Mouse (Mus musculus) forebrain, embryonic 11.5 days (tissue): ENCODE measurements around the gene Troap. TPM values are rescaled to one million over a fixed set of nuclear protein-coding genes. Genes with fewer than 3 reads are reported as not detected.

Experiments used
- ATAC-seq: fragments of 200-750 bp; cut with Nextera tagmentation; replicated peaks from 2 replicates; pipeline ENCODE4 v1.8.0; 2017; ENCODE audit warnings: moderate TSS enrichment; ENCODE audit not compliant: low FRiP score
- DNase-seq: peaks from one replicate; pipeline ENCODE4 v3.0.0-alpha.2; 2017; ENCODE audit warnings: low spot score
- H3K27ac ChIP-seq: fragments of 300-500 bp; sonication (generic); 2 replicates; pipeline ENCODE4 v1.5.1; 2014; ENCODE audit warnings: low read depth, low read length
- H3K27me3 ChIP-seq: fragments of 300-500 bp; sonication (generic); 2 replicates; pipeline ENCODE4 v1.6.1; 2014; ENCODE audit warnings: mild to moderate bottlenecking, low read length, mixed read lengths; ENCODE audit not compliant: control insufficient read depth, insufficient read depth
- H3K36me3 ChIP-seq: fragments of 300-500 bp; sonication (generic); 2 replicates; pipeline ENCODE4 v1.6.1; 2014; ENCODE audit warnings: mild to moderate bottlenecking, low read length, moderate library complexity, mixed read lengths; ENCODE audit not compliant: control insufficient read depth, insufficient read depth
- H3K4me1 ChIP-seq: fragments of 300-500 bp; sonication (generic); replicated peaks from 2 replicates; pipeline ENCODE4 v1.6.1; 2014; ENCODE audit warnings: low read length, mixed read lengths; ENCODE audit not compliant: control insufficient read depth, insufficient read depth
- H3K4me2 ChIP-seq: fragments of 300-500 bp; sonication (generic); 2 replicates; pipeline ENCODE4 v1.6.1; 2014; ENCODE audit warnings: low read depth, mild to moderate bottlenecking, low read length, moderate library complexity, mixed read lengths; ENCODE audit not compliant: severe bottlenecking
- H3K4me3 ChIP-seq: fragments of 300-500 bp; sonication (generic); 2 replicates; pipeline ENCODE4 v1.5.1; 2014; ENCODE audit warnings: low read depth, low read length
- H3K9ac ChIP-seq: fragments of 300-500 bp; sonication (generic); 2 replicates; pipeline ENCODE4 v1.6.1; 2014; ENCODE audit warnings: low read length
- H3K9me3 ChIP-seq: fragments of 300-500 bp; sonication (generic); 2 replicates; pipeline ENCODE4 v1.6.1; 2016; ENCODE audit warnings: low read length, mixed read lengths; ENCODE audit not compliant: control insufficient read depth
- WGBS: fragments of 180-500 bp; shearing (Covaris S2); extraction: QIAGEN DNeasy Blood & Tissue Kit; methylation state at CpG from one replicate; pipeline ENCODE4 v1.1.7; 2014; 5-methylcytosine and 5-hydroxymethylcytosine counted together
- polyA plus RNA-seq: library from polyadenylated mRNA; unstranded; fragments of >200 nt; fragmentation: Nextera tagmentation; extraction: Ambion mirVana; gene quantifications from 2 replicates; pipeline ENCODE4 v1.2.1, GENCODE M21; 2014

The Troap gene
- polyA plus RNA-seq, 1 experiment from 2014 or later = 40.2 TPM

- Histone ChIP-seq H3K4me1 (no peaks in the 10 kb centered on the region; the same call in 1 of the 2 replicates), H3K4me2 (no peak overlapping the region), H3K4me3 (no peak overlapping the region), H3K9ac (no peak overlapping the region), H3K36me3 (no peaks in the 10 kb centered on the region), H3K9me3 (no peaks in the 10 kb centered on the region), H3K27ac (no peak overlapping the region), H3K27me3 (no peaks in the 10 kb centered on the region)
- no peak for ATAC-seq
- DNase-seq = no peak
- WGBS = 90% methylated on average over 2 of the region's 2 CpGs
These were observed 48.3 kb downstream of the Troap start for GRCm38 (mm10) chr15:99122642-99123041.

- Histone ChIP-seq H3K4me1 (peaks cover 10% of the 10 kb centered on the region), H3K4me3 (peak within 1 kb of the TSS; percentile 70), H3K9me3 (no peaks in the 10 kb centered on the region), H3K27me3 (no peaks in the 10 kb centered on the region), H3K9ac (peak within 1 kb of the TSS; percentile 74), H3K27ac (peak within 1 kb of the TSS; percentile 90), H3K36me3 (no peaks in the 10 kb centered on the region), H3K4me2 (peak within 1 kb of the TSS; percentile 84)
- ATAC-seq (no peak), DNase-seq (no peak)
- WGBS = 1% methylated on average over 12 of the region's 12 CpGs
These were observed 51.3 kb downstream of the Troap start, which contains the start of gene Spats2 for GRCm38 (mm10) chr15:99125711-99126080. Gene Spats2, plus strand, starts transcription at chr15:99125916.

- Histone ChIP-seq H3K9me3 (no peaks in the 10 kb centered on the region), H3K9ac (peak overlapping the region; percentile 74), H3K4me3 (peak overlapping the region; percentile 70), H3K36me3 (no peaks in the 10 kb centered on the region), H3K27ac (peak overlapping the region; percentile 90), H3K4me1 (peaks cover 10% of the 10 kb centered on the region), H3K27me3 (no peaks in the 10 kb centered on the region), H3K4me2 (peak overlapping the region; percentile 84)
- peak; percentile 96 for DNase-seq
- WGBS = under 1% methylated on average over 115 of the region's 115 CpGs
- peak; percentile 87 for ATAC-seq
These were observed 51.9 kb downstream of the Troap start for GRCm38 (mm10) chr15:99126081-99126815.

- Histone ChIP-seq H3K9me3 (no peaks in the 10 kb centered on the region), H3K27ac (peak overlapping the region; percentile 90), H3K9ac (peak overlapping the region; percentile 74), H3K4me3 (peak overlapping the region; percentile 70), H3K36me3 (no peaks in the 10 kb centered on the region), H3K4me2 (peak overlapping the region; percentile 84), H3K4me1 (peaks cover 10% of the 10 kb centered on the region), H3K27me3 (no peaks in the 10 kb centered on the region)
- peak; percentile 47 for ATAC-seq
- under 1% methylated on average over 34 of the region's 35 CpGs for WGBS
- DNase-seq = no peak
These were observed 52.5 kb downstream of the Troap start for GRCm38 (mm10) chr15:99126816-99127365.

GRCm38 (mm10) chr15:99127851-99128522 is 53.6 kb downstream of the Troap start:
- Histone ChIP-seq H3K36me3 (no peaks in the 10 kb centered on the region), H3K4me3 (peak overlapping the region; percentile 70), H3K27ac (no peak overlapping the region), H3K9me3 (no peaks in the 10 kb centered on the region), H3K4me1 (peaks cover 10% of the 10 kb centered on the region), H3K4me2 (peak overlapping the region; percentile 84), H3K27me3 (no peaks in the 10 kb centered on the region), H3K9ac (peak overlapping the region; percentile 74)
- DNase-seq (no peak), ATAC-seq (no peak)
- WGBS = 61% methylated on average over 6 of the region's 6 CpGs

- H3K27ac ChIP-seq = no peak overlapping the region
- no peaks in the 10 kb centered on the region for H3K36me3 ChIP-seq
- H3K9ac ChIP-seq = no peak overlapping the region
- H3K9me3 ChIP-seq = no peaks in the 10 kb centered on the region
- peaks cover 10% of the 10 kb centered on the region for H3K4me1 ChIP-seq
- DNase-seq (no peak), ATAC-seq (no peak)
- 25% methylated on average over 11 of the region's 11 CpGs for WGBS
- no peak overlapping the region for H3K4me3 ChIP-seq
- H3K4me2 ChIP-seq = no peak overlapping the region
- H3K27me3 ChIP-seq = no peaks in the 10 kb centered on the region
These were observed 55.1 kb downstream of the Troap start for GRCm38 (mm10) chr15:99129441-99129840.

GRCm38 (mm10) chr15:99129956-99130910 is 55.9 kb downstream of the Troap start:
- 59% methylated on average over 22 of the region's 22 CpGs for WGBS
- DNase-seq = peak; percentile 62

More at GRCm38 (mm10) chr15:99129956-99130910, 55.9 kb downstream of the Troap start:
- no peak for ATAC-seq
- H3K9me3 ChIP-seq = no peaks in the 10 kb centered on the region
- no peak overlapping the region for H3K27ac ChIP-seq
- H3K4me2 ChIP-seq = no peak overlapping the region
- H3K9ac ChIP-seq = no peak overlapping the region
- no peaks in the 10 kb centered on the region for H3K36me3 ChIP-seq
- H3K4me1 ChIP-seq = peaks cover 10% of the 10 kb centered on the region
- H3K27me3 ChIP-seq = no peaks in the 10 kb centered on the region
- no peak overlapping the region for H3K4me3 ChIP-seq
